Mouse (Mus musculus) lung, postnatal 10 days (tissue): ENCODE measurements around the gene Shc4.
A peak's percentile ranks its signal among the peaks of the same experiment; 100 is the strongest.

ENCODE experiments used
- DNase-seq: peaks from one replicate; pipeline ENCODE4 v3.0.0; 2021

Gene Shc4

DNA sequence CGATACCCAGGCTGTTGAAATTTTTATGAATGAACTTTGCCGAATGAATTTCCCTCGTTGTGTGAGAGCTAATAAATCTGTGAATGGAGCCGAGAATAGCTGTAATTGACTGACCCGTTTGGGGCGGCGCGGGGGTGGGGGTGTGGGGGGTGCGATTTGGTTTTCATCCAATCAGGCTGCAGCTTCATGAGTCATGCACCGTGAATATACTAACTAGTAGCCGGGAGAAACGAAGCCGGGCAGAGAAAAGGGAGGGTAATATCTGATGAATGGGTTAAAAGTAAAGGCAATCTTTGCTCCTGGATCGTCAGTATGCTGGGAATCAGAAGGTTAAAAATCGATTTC, at the start of gene Shc4:
Gene Shc4, minus strand, starts transcription at position 63 of the 345 bp plus-strand sequence.
- peak; percentile 21 for DNase-seq

DNA sequence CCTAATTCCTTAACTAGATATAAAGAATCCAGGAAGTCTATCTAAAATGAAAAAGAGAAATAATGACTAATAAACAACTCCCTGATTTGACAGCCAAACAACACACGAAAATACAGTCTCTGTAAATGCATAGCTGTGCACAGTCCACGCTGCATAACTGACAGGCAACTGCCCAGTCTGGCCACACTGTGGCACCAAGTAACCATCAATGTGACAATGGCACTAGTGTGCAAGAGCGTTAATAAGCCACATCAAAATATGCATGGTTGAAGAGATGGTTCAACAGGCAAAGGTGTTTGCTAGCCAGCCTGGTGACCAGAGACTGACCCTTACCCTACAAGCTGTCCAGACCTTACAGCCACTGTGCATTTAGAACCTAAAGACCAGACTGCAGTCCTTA, 41.1 kb upstream of the Shc4 start:
- DNase-seq, result peak; percentile 38

DNA sequence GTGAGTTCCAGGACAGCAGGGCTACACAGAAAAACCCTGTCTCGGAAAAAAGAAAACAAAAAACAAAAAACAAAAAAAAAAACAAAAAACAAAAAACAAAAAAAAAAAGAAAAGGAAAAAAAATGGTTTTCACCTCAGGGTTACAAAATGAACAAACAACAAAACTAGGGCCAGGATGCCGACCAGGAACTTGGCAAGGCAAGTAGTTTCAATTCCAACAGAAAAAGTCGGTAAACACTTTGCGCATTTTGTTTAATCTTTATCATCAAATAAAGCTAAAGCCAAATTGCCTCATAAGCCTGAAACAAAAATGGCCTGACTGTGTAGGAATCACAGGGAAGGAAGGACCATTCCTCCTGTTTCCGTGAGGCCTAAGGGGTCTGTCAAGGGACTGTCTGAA, 40.6 kb upstream of the Shc4 start:
- DNase-seq, result no peak

- no peak for DNase-seq
Measured at GRCm38 (mm10) chr2:125749330-125749729, 25.4 kb upstream of the Shc4 start.

GRCm38 (mm10) chr2:125739338-125739737, 15.4 kb upstream of the Shc4 start:
- no peak for DNase-seq

GRCm38 (mm10) chr2:125738718-125739117, 14.8 kb upstream of the Shc4 start:
- no peak for DNase-seq

- DNase-seq, result no peak
Measured at GRCm38 (mm10) chr2:125736025-125736343, 12.0 kb upstream of the Shc4 start.

DNA sequence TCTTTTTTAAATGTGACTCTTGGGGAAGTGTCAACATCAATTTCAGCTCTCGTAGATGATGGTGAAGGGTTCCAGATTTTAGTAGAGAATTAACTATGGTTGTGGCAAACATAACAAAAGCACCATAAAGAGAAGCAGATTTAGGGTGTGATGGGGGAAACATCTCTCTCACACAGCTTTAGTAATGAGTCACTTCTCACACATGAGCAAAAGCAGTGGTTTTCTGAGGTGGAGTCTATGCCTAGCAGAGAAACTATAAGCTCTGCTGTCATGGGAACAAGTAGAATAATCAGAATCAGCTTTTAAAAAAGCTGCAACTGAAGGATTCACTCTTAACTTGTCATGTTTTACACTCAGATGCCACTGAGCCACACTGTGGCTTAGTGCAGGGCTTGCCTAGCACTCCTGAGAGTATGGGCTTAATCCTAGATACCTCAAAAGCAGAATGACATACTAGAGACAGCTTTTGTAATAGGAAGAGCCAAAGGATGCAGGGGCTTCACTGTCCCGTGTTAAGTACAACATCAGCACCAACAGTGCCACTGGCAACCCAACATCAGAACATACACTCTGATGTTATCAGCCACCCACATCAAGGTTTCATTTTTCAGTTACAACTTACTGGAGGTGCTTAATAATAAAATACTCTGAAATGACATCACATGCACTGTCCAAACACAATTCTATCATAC, 11.5 kb upstream of the Shc4 start:
- DNase-seq, result no peak

DNA sequence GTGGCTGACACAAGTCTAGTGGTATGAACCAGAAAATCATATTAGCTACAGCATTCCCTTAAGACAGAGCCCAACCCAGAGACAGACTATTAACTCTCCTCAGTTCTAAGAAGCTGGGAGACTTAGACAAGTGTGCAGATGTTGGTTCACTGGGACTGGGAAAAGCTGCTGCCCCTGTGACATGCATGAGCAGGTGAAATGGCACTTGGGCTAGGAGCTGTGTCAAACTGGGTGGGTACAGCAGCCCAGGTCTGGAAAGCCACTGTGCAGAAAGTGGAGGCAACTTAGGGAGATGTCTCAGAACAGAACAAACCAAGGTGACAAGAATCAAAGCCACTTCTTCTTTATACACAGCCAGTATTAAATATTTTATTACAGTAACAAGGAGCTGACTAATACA, 10.8 kb upstream of the Shc4 start:
- DNase-seq, result no peak

- DNase-seq, result peak; percentile 97
Measured at GRCm38 (mm10) chr2:125731763-125732560, 8.0 kb upstream of the Shc4 start.

GRCm38 (mm10) chr2:125724546-125725114, 682 bp upstream of the Shc4 start:
- no peak for DNase-seq

- peak; percentile 75 for DNase-seq
Measured at GRCm38 (mm10) chr2:125723408-125724085, 401 bp downstream of the Shc4 start.

DNA sequence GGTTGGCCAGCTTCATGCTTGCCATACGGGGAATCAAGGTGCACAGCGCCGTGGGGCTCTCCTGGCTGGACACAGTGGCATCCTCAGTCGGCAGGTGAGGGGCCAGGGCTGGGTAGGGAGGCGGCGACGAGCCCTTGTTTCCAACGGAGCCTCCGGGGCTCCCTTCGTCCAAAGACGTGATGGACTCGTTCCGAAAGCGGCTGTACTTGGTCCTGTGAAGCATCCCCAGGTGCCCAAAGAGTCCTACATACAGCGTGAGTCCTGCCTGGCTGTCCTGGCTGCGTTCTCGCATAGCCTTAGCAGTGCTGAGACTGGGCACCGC, 901 bp downstream of the Shc4 start:
- DNase-seq, result no peak

GRCm38 (mm10) chr2:125716599-125716998, 7.3 kb downstream of the Shc4 start:
- no peak for DNase-seq

- DNase-seq, result peak; percentile 40
Measured at GRCm38 (mm10) chr2:125706510-125706921, 17.4 kb downstream of the Shc4 start.

- no peak for DNase-seq
Measured at GRCm38 (mm10) chr2:125704907-125705631, 18.9 kb downstream of the Shc4 start.

- DNase-seq, result no peak
Measured at GRCm38 (mm10) chr2:125702851-125703250, 21.1 kb downstream of the Shc4 start.

- no peak for DNase-seq
Measured at GRCm38 (mm10) chr2:125701606-125702005, 22.3 kb downstream of the Shc4 start.

DNA sequence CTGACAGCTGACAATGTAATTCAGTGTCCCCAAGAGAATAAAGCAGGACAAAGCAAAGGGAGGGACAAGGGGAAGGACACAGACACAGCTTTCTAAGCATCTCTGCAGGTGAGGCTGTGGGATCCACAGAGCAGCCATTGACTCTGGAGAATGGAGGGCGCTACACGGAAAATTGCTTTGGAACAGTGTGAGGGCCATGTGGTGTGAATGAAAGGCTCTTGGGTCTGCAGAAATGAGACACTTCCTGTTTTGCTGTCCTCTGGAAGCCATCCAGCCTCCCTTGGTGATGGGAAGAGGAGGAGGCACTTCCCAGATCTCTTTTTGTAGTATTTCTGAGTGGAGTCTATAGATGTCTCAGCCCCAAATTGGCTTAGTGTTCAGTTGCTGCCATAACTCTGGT, 27.7 kb downstream of the Shc4 start:
- DNase-seq, result peak; percentile 84

GRCm38 (mm10) chr2:125694798-125695197, 29.1 kb downstream of the Shc4 start:
- no peak for DNase-seq

DNA sequence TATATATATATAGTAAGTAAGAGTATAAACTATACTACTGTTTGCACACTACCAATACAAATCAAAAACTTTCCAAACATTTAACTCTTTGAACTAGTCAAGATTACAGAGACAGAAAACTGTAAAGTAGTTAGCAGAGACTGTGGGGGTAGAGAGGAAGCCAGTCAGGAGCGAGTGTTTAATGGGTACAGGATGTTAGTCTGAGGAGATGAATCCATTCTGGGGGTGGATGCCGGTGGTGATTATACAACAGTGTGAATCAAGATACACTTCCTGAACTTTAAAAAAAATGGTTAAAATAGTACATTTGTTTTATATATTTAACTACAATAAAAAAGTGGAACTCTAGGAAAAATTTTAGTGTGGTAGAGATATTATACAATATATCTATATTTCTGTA, 31.9 kb downstream of the Shc4 start:
- no peak for DNase-seq

- DNase-seq, result no peak
Measured at GRCm38 (mm10) chr2:125685441-125686150, 38.4 kb downstream of the Shc4 start.
